Mouse (Mus musculus) liver, embryonic 16.5 days (tissue): ENCODE measurements at regions not wholly inside any gene's neighbourhood (a gene's known extent, or its start where the extent isn't known, plus 50 kb on each side); places are given as distances from the start of the nearest gene placed in this dataset.

Experiments used
- ATAC-seq: fragments of 200-750 bp; cut with Nextera tagmentation; 2 replicates; pipeline ENCODE4 v1.8.0; 2017; ENCODE audit warnings: low read depth, mild to moderate bottlenecking, moderate number of reproducible peaks, moderate library complexity
- H3K27ac ChIP-seq: fragments of 300-500 bp; sonication (generic); 2 replicates; pipeline ENCODE4 v1.5.1; 2014; ENCODE audit warnings: mild to moderate bottlenecking, low read length
- H3K27me3 ChIP-seq: fragments of 300-500 bp; sonication (generic); 2 replicates; pipeline ENCODE4 v1.6.1; 2014; ENCODE audit warnings: low read depth, low read length, mixed read lengths; ENCODE audit not compliant: control insufficient read depth, insufficient read depth
- H3K36me3 ChIP-seq: fragments of 300-500 bp; sonication (generic); 2 replicates; pipeline ENCODE4 v1.6.1; 2014; ENCODE audit warnings: mild to moderate bottlenecking; ENCODE audit not compliant: control insufficient read depth, insufficient read depth
- H3K4me1 ChIP-seq: fragments of 300-500 bp; sonication (generic); 2 replicates; pipeline ENCODE4 v1.6.1; 2014; ENCODE audit warnings: low read depth, low read length, mixed read lengths; ENCODE audit not compliant: control insufficient read depth
- H3K4me2 ChIP-seq: fragments of 300-500 bp; sonication (generic); 2 replicates; pipeline ENCODE4 v1.6.1; 2014; ENCODE audit warnings: low read depth, low read length, mixed read lengths
- H3K4me3 ChIP-seq: fragments of 300-500 bp; sonication (generic); 2 replicates; pipeline ENCODE4 v1.5.1; 2014; ENCODE audit warnings: low read depth, mild to moderate bottlenecking, low read length
- H3K9ac ChIP-seq: fragments of 300-500 bp; sonication (generic); 2 replicates; pipeline ENCODE4 v1.6.1; 2014; ENCODE audit warnings: low read depth, low read length
- H3K9me3 ChIP-seq: fragments of 300-500 bp; sonication (generic); replicated peaks from 2 replicates; pipeline ENCODE4 v1.6.1; 2016; ENCODE audit warnings: low read length; ENCODE audit not compliant: control insufficient read depth
- WGBS: fragments of 180-500 bp; shearing (Covaris S2); extraction: QIAGEN DNeasy Blood & Tissue Kit; methylation state at CpG from one replicate; pipeline ENCODE4 v1.1.7; 2014; ENCODE audit not compliant: insufficient replicate concordance; 5-methylcytosine and 5-hydroxymethylcytosine counted together

DNA sequence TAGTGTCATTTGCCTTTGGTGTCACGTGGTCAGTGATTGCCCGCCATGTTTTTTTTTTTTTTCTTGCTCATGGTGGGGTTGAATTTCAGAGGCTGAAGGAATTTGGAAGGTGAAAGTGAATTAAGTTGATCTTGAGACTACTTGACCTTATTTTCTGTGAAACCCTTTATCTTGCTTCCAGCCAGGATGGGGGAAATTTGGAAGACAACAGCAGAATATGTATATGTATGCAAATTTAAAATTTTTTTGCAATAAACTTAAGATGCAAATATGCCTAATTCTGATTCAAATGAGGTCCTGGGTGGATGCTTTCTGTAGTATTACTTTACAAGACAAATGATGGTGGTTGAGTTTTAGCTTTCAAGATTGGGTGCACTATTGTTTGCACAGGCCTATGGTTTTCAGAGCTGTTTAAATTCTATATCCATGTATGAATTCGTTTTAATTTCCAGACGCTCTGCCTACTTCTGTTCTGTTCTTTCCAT lies 315.6 kb downstream of the Bckdhb start:
- no peak overlapping the region for H3K4me3 ChIP-seq
- no peaks in the 10 kb centered on the region for H3K36me3 ChIP-seq
- no peak overlapping the region for H3K4me2 ChIP-seq
- H3K27me3 ChIP-seq, result no peaks in the 10 kb centered on the region
- no peaks in the 10 kb centered on the region for H3K9me3 ChIP-seq
- no peaks in the 10 kb centered on the region for H3K4me1 ChIP-seq
- no peak overlapping the region for H3K27ac ChIP-seq
- H3K9ac ChIP-seq, result no peak overlapping the region
- no peak for ATAC-seq
- 57% methylated on average over 4 of the region's 4 CpGs for WGBS

DNA sequence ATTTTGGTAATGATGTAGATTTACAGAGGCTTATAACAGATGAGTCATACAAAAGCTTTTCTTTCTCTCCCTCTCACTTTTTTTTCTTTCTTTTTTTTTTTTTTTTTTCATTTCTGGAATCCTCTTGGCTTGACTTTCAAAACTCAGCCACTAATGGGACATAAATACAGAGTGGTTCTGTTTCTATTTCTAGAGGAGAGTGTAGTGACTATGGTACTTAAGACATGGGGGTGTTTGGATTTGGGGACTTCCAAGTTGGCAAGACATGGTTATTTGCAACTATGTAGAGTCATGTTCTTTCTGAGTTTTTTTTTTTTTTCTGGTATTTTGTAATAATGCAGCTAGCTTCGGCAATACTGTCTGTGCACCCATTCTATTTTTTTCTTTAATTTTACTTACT lies 324.8 kb downstream of the Bckdhb start:
- Histone ChIP-seq H3K27ac (no peak overlapping the region), H3K4me2 (no peak overlapping the region), H3K9me3 (no peaks in the 10 kb centered on the region), H3K4me1 (no peaks in the 10 kb centered on the region), H3K36me3 (no peaks in the 10 kb centered on the region), H3K27me3 (no peaks in the 10 kb centered on the region), H3K9ac (no peak overlapping the region), H3K4me3 (no peak overlapping the region)
- WGBS, result 66% methylated on average over 1 of the region's 1 CpGs
- no peak for ATAC-seq

DNA sequence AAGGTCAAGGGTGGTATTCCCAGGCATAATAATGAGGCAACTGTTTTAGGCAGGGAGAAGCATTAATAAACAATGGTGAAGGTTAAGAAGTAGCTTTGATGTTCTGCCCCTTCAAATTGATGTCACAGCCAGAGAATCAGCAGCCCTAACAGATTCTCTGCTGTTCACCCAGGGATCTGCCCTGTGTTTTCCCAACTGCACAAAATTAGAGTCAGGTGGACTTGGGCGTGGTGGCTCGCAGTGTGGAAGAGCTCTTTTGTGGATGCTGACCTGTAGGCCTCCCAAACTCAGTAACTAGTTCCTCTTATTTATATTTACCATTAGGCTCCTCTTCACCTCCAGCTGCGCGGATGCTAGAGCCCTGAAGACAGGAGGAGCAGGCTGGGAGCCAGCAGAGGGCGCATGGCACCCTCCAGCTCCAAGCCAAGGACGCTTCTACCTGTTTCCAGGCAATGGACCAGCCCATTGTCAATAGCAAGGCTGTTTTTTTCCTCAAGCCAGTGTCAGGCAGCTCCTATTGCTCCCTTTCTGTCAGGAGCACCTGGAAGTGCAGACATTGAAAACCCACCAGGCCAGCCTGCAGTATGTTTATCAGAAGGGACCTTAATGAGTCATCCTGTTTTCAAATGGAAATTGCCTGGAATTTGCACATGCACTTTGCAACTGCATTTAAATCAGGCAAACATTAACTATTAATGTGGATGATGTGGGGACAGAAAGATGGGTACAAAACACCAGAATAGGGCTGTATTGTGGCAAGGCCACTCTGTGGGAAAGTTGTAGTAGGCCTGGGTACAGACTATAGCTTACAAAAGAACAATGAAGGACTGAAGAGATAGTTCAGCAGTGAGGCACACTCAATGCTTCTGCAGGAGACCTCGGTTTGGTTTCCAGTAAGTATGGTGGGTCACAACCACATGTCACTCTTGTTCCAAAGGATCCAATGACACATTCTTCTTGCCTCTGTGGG lies 328.4 kb downstream of the Bckdhb start:
- no peaks in the 10 kb centered on the region for H3K9me3 ChIP-seq
- 15% methylated on average over 7 of the region's 7 CpGs for WGBS
- no peaks in the 10 kb centered on the region for H3K27me3 ChIP-seq
- H3K9ac ChIP-seq, result no peak overlapping the region
- no peak overlapping the region for H3K4me3 ChIP-seq
- no peaks in the 10 kb centered on the region for H3K4me1 ChIP-seq
- no peaks in the 10 kb centered on the region for H3K36me3 ChIP-seq
- no peak for ATAC-seq
- H3K4me2 ChIP-seq, result no peak overlapping the region
- no peak overlapping the region for H3K27ac ChIP-seq

DNA sequence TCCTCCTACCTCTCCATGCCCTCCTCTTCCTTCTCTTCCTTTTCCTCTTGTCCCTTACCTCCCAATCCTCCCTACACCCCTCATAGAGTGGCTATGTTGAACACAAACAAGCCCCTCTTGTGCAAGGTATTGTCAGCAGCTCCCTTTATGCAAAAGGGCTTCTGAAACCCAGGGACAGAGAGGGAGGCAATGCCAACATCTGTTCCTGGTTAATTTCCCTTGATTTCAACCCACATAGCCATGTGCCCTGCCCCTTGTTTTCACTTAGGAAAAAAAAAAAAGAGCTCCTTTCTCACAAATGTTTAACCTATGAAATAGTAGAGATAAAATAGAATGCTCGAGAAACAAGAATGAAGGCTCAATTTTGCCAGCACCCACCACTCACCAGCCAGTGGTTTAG lies 333.5 kb downstream of the Bckdhb start:
- Histone ChIP-seq H3K27ac (no peak overlapping the region), H3K36me3 (no peaks in the 10 kb centered on the region), H3K4me2 (no peak overlapping the region), H3K4me3 (no peak overlapping the region), H3K4me1 (no peaks in the 10 kb centered on the region), H3K9me3 (no peaks in the 10 kb centered on the region), H3K27me3 (no peaks in the 10 kb centered on the region), H3K9ac (no peak overlapping the region)
- ATAC-seq, result no peak
- 48% methylated on average over 1 of the region's 1 CpGs for WGBS

DNA sequence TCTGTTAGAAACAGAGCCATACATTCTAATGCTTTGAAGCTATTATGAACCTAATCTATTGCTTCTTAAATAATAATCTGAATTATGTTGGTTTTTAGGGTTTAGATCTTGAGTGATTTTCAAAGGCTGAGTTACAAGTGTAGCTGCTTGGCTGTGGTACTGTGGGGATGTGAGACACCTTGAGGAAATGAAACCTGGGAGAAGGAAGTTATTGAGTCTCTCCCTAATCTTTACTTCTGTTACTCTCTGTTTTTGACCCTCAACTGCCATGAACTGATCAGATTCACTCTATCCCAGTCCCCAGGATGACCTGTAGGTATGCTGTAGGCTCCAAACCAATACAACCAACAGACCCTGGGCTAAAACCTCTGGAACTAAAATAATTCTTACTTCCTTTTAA lies 334.8 kb downstream of the Bckdhb start:
- H3K36me3 ChIP-seq, result no peaks in the 10 kb centered on the region
- no peaks in the 10 kb centered on the region for H3K27me3 ChIP-seq
- H3K27ac ChIP-seq, result no peak overlapping the region
- no peak overlapping the region for H3K4me2 ChIP-seq
- H3K9ac ChIP-seq, result no peak overlapping the region
- no peaks in the 10 kb centered on the region for H3K9me3 ChIP-seq
- no peak overlapping the region for H3K4me3 ChIP-seq
- no peaks in the 10 kb centered on the region for H3K4me1 ChIP-seq
- ATAC-seq, result no peak

DNA sequence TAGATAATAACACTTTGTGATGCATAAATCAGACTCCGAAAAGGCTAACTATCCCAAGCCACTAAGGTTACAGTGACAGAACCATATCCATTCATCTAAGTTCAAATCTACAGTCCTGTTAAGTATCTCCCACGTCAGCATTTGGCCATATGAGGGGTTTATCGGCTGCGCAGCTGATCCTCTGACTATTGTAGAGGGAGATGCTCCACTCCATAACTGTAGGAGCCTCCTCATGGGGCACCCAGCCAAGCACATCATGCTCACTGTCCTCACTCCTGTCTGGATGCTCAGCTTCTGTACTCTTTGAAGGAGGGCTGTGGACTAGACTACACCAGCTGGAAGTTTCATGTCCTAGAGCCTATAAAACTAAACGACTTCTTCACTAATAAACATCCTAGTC lies 337.2 kb downstream of the Bckdhb start:
- no peak for ATAC-seq
- H3K36me3 ChIP-seq, result no peaks in the 10 kb centered on the region
- no peak overlapping the region for H3K4me3 ChIP-seq
- WGBS, result 63% methylated on average over 5 of the region's 5 CpGs
- no peak overlapping the region for H3K27ac ChIP-seq
- H3K4me2 ChIP-seq, result no peak overlapping the region
- no peaks in the 10 kb centered on the region for H3K27me3 ChIP-seq
- H3K9ac ChIP-seq, result no peak overlapping the region
- no peaks in the 10 kb centered on the region for H3K9me3 ChIP-seq
- H3K4me1 ChIP-seq, result no peaks in the 10 kb centered on the region

DNA sequence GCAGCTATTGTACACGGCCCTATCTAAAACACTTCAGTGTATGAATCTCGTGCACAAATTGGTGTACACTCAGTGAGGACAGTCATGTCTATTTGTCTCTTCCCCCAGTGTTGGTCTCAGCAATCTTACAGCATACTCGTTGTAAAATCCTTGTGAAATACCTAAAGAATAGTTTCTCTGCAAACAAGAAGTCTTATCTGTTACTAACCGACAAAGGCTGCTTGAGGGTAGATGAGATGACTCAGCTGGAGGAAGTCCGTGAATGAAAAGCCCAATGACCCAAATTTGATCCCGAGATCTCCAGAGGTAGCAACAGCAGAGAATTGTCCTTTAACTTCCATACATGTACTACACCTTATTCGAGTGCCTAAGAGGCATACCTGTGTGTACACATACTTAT lies 342.0 kb downstream of the Bckdhb start:
- Histone ChIP-seq H3K27ac (no peak overlapping the region), H3K36me3 (no peaks in the 10 kb centered on the region), H3K9me3 (no peaks in the 10 kb centered on the region), H3K9ac (no peak overlapping the region), H3K4me3 (no peak overlapping the region), H3K4me2 (no peak overlapping the region), H3K4me1 (no peaks in the 10 kb centered on the region), H3K27me3 (no peaks in the 10 kb centered on the region)
- WGBS, result 26% methylated on average over 7 of the region's 7 CpGs
- no peak for ATAC-seq

DNA sequence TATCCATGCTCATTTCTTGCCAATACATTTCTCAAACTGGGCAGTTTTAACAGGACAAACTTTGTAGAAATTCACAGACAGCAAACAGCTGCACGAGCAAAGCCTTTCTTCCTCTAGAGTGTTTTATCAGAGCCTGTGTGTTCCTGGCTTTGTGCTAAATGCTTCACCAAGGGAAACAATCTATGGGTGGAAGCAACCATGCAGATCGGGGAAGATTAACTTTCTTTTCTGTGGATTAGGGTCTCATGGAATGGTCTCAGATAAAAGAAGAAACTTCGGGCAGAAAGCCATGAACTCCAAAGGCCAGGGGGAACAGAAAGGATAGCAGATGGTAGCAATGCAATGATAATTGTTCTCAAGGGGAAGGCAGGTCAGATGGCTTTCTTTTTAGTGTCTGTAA lies 349.7 kb downstream of the Bckdhb start:
- H3K27ac ChIP-seq, result no peak overlapping the region
- WGBS, result 28% methylated on average over 3 of the region's 3 CpGs
- no peak for ATAC-seq
- no peaks in the 10 kb centered on the region for H3K27me3 ChIP-seq
- H3K4me3 ChIP-seq, result no peak overlapping the region
- no peaks in the 10 kb centered on the region for H3K4me1 ChIP-seq
- no peaks in the 10 kb centered on the region for H3K9me3 ChIP-seq
- no peak overlapping the region for H3K4me2 ChIP-seq
- H3K9ac ChIP-seq, result no peak overlapping the region
- no peaks in the 10 kb centered on the region for H3K36me3 ChIP-seq

DNA sequence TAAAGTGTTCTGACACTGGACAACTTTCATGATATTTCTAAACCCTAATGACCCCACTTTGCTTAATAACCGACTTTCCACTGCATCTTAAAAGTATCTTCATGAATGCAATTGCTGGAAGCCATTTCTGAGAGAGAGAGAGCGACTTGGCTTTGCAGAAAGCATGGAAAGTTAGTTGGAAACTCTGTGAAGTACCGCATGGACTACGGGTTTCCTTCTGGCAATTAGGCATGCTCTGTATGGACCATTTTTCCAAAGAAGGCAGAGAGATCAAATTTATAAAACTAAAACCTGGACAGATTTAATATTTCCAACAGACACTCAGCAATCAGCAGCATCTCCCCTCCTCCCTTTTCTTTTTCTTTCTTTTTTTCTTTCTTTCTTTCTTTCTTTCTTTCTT lies 353.4 kb downstream of the Bckdhb start:
- ATAC-seq, result no peak
- H3K9me3 ChIP-seq, result no peaks in the 10 kb centered on the region
- no peaks in the 10 kb centered on the region for H3K36me3 ChIP-seq
- no peaks in the 10 kb centered on the region for H3K27me3 ChIP-seq
- no peaks in the 10 kb centered on the region for H3K4me1 ChIP-seq
- 74% methylated on average over 4 of the region's 4 CpGs for WGBS
- no peak overlapping the region for H3K27ac ChIP-seq
- no peak overlapping the region for H3K4me2 ChIP-seq
- no peak overlapping the region for H3K4me3 ChIP-seq
- no peak overlapping the region for H3K9ac ChIP-seq
